Mouse (Mus musculus) liver, embryonic 12.5 days (tissue): ENCODE measurements around the gene Tle2. TPM values are rescaled to one million over a fixed set of nuclear protein-coding genes. Genes with fewer than 3 reads are reported as not detected.

Experiments
- ATAC-seq: fragments of 200-750 bp; cut with Nextera tagmentation; 2 replicates; pipeline ENCODE4 v1.8.0; 2017; ENCODE audit warnings: moderate number of reproducible peaks, mild to moderate bottlenecking, moderate library complexity
- H3K27ac ChIP-seq: fragments of 300-500 bp; sonication (generic); 2 replicates; pipeline ENCODE4 v1.5.1; 2016; ENCODE audit warnings: mild to moderate bottlenecking
- H3K27me3 ChIP-seq: fragments of 300-500 bp; sonication (generic); replicated peaks from 2 replicates; pipeline ENCODE4 v1.6.1; 2016; ENCODE audit warnings: mild to moderate bottlenecking, moderate library complexity
- H3K36me3 ChIP-seq: fragments of 300-500 bp; sonication (generic); 2 replicates; pipeline ENCODE4 v1.6.1; 2016; ENCODE audit warnings: mild to moderate bottlenecking, moderate library complexity
- H3K4me1 ChIP-seq: fragments of 300-500 bp; sonication (generic); 2 replicates; pipeline ENCODE4 v1.6.1; 2016
- H3K4me2 ChIP-seq: fragments of 300-500 bp; sonication (generic); 2 replicates; pipeline ENCODE4 v1.6.1; 2016; ENCODE audit warnings: mild to moderate bottlenecking, moderate library complexity
- H3K4me3 ChIP-seq: fragments of 300-500 bp; sonication (generic); 2 replicates; pipeline ENCODE4 v1.5.1; 2016; ENCODE audit warnings: mild to moderate bottlenecking, moderate library complexity
- H3K9ac ChIP-seq: fragments of 300-500 bp; sonication (generic); 2 replicates; pipeline ENCODE4 v1.6.1; 2016; ENCODE audit warnings: mild to moderate bottlenecking, moderate library complexity
- H3K9me3 ChIP-seq: fragments of 300-500 bp; sonication (generic); replicated peaks from 2 replicates; pipeline ENCODE4 v1.6.1; 2016; ENCODE audit warnings: mild to moderate bottlenecking, moderate library complexity
- WGBS: fragments of 180-500 bp; shearing (Covaris S2); methylation state at CpG from one replicate; pipeline ENCODE4 v1.1.7; 2016; ENCODE audit not compliant: insufficient replicate concordance; 5-methylcytosine and 5-hydroxymethylcytosine counted together
- polyA plus RNA-seq: library from polyadenylated mRNA; unstranded; fragments of >200 nt; fragmentation: Nextera tagmentation; extraction: Ambion mirVana; gene quantifications from 2 replicates; pipeline ENCODE4 v1.2.1, GENCODE M21; 2016

Gene Tle2
- polyA plus RNA-seq, 1 experiment from 2014 or later, result 4.8 TPM

- H3K27me3 ChIP-seq, result peaks cover 39% of the 10 kb centered on the region
- H3K4me3 ChIP-seq, result peak within 1 kb of the TSS; percentile 39
- no peaks in the 10 kb centered on the region for H3K9me3 ChIP-seq
- H3K9ac ChIP-seq, result peak within 1 kb of the TSS; percentile 44
- peak within 1 kb of the TSS; percentile 28 for H3K27ac ChIP-seq
- H3K4me1 ChIP-seq, result peaks cover 85% of the 10 kb centered on the region
- peak within 1 kb of the TSS; percentile 69 for H3K4me2 ChIP-seq
- no peaks in the 10 kb centered on the region for H3K36me3 ChIP-seq
- WGBS, result under 1% methylated on average over 28 of the region's 28 CpGs
- peak; percentile 83 for ATAC-seq
These were observed 26.4 kb downstream of the Tle2 start, which contains the start of gene Tle6 for GRCm38 (mm10) chr10:81600738-81601203. Gene Tle6 (minus strand): TSS chr10:81601073.

GRCm38 (mm10) chr10:81601396-81601905 is 27.1 kb downstream of the Tle2 start:
- H3K4me1 ChIP-seq, result peaks cover 81% of the 10 kb centered on the region
- WGBS, result 28% methylated on average over 7 of the region's 7 CpGs

GRCm38 (mm10) chr10:81602741-81603151 is 28.4 kb downstream of the Tle2 start:
- H3K4me1 ChIP-seq, result peaks cover 75% of the 10 kb centered on the region
- H3K27ac ChIP-seq, result peak overlapping the region; percentile 22; the same call in 1 of the 2 replicates
- no peak overlapping the region for H3K4me3 ChIP-seq
- H3K4me2 ChIP-seq, result no peak overlapping the region
- 17% methylated on average over 4 of the region's 4 CpGs for WGBS
- H3K9ac ChIP-seq, result no peak overlapping the region
- no peak for ATAC-seq
- H3K27me3 ChIP-seq, result peaks cover 20% of the 10 kb centered on the region
- no peaks in the 10 kb centered on the region for H3K9me3 ChIP-seq
- H3K36me3 ChIP-seq, result no peaks in the 10 kb centered on the region

More at GRCm38 (mm10) chr10:81601396-81601905, 27.1 kb downstream of the Tle2 start:
- H3K36me3 ChIP-seq, result no peaks in the 10 kb centered on the region
- H3K4me3 ChIP-seq, result peak overlapping the region; percentile 39
- peak overlapping the region; percentile 28; the same call in 1 of the 2 replicates for H3K27ac ChIP-seq
- no peaks in the 10 kb centered on the region for H3K9me3 ChIP-seq
- peak overlapping the region; percentile 23 for H3K9ac ChIP-seq
- ATAC-seq, result no peak
- H3K4me2 ChIP-seq, result peak overlapping the region; percentile 69
- H3K27me3 ChIP-seq, result peaks cover 33% of the 10 kb centered on the region

GRCm38 (mm10) chr10:81604019-81604967 is 29.9 kb downstream of the Tle2 start:
- Histone ChIP-seq H3K27me3 (peaks cover 8% of the 10 kb centered on the region; the same call in 1 of the 2 replicates), H3K9me3 (no peaks in the 10 kb centered on the region), H3K4me3 (peak overlapping the region; percentile 70; the same call in 1 of the 2 replicates), H3K4me2 (peak overlapping the region; percentile 77), H3K4me1 (peaks cover 65% of the 10 kb centered on the region), H3K9ac (peak overlapping the region; percentile 70), H3K27ac (peak overlapping the region; percentile 95), H3K36me3 (peaks cover 13% of the 10 kb centered on the region; the same call in 1 of the 2 replicates)
- 56% methylated on average over 12 of the region's 12 CpGs for WGBS
- no peak for ATAC-seq

- peaks cover 13% of the 10 kb centered on the region; the same call in 1 of the 2 replicates for H3K36me3 ChIP-seq
- H3K4me1 ChIP-seq, result peaks cover 57% of the 10 kb centered on the region
- H3K27ac ChIP-seq, result peak overlapping the region; percentile 95
- H3K9ac ChIP-seq, result peak overlapping the region; percentile 70
- peak overlapping the region; percentile 70 for H3K4me3 ChIP-seq
- WGBS, result 12% methylated on average over 29 of the region's 29 CpGs
- H3K4me2 ChIP-seq, result peak overlapping the region; percentile 77
- H3K27me3 ChIP-seq, result 0 out of 2 replicates have a peak, but pooled peaks cover under 1% of the 10 kb centered on the region
- ATAC-seq, result peak; percentile 32
- no peaks in the 10 kb centered on the region for H3K9me3 ChIP-seq
These were observed 30.8 kb downstream of the Tle2 start for GRCm38 (mm10) chr10:81604968-81605665.

GRCm38 (mm10) chr10:81605666-81605973 is 31.3 kb downstream of the Tle2 start:
- peak overlapping the region; percentile 70 for H3K4me3 ChIP-seq
- H3K36me3 ChIP-seq, result peaks cover 13% of the 10 kb centered on the region; the same call in 1 of the 2 replicates
- peak overlapping the region; percentile 77 for H3K4me2 ChIP-seq
- peak overlapping the region; percentile 70 for H3K9ac ChIP-seq
- 3% methylated on average over 14 of the region's 14 CpGs for WGBS
- peak; percentile 6 for ATAC-seq
- H3K9me3 ChIP-seq, result no peaks in the 10 kb centered on the region
- H3K27me3 ChIP-seq, result no peaks in the 10 kb centered on the region
- H3K27ac ChIP-seq, result peak overlapping the region; percentile 95
- peaks cover 52% of the 10 kb centered on the region for H3K4me1 ChIP-seq

- Histone ChIP-seq H3K4me3 (peak within 1 kb of the TSS; percentile 70), H3K27ac (peak within 1 kb of the TSS; percentile 95), H3K36me3 (peaks cover 13% of the 10 kb centered on the region; the same call in 1 of the 2 replicates), H3K9ac (peak within 1 kb of the TSS; percentile 70), H3K4me1 (peaks cover 46% of the 10 kb centered on the region), H3K9me3 (no peaks in the 10 kb centered on the region), H3K4me2 (peak within 1 kb of the TSS; percentile 77), H3K27me3 (no peaks in the 10 kb centered on the region)
- 1% methylated on average over 39 of the region's 39 CpGs for WGBS
- peak; percentile 88 for ATAC-seq
These were observed 31.8 kb downstream of the Tle2 start, which contains the start of gene BC025920 for GRCm38 (mm10) chr10:81605974-81606751. Gene BC025920 (plus strand): TSS chr10:81606270.

GRCm38 (mm10) chr10:81608308-81608707 is 33.9 kb downstream of the Tle2 start:
- no peak overlapping the region for H3K27ac ChIP-seq
- WGBS, result 86% methylated on average over 1 of the region's 1 CpGs
- no peak overlapping the region for H3K4me3 ChIP-seq
- no peak overlapping the region for H3K9ac ChIP-seq
- no peak overlapping the region for H3K4me2 ChIP-seq
- ATAC-seq, result no peak
- no peaks in the 10 kb centered on the region for H3K27me3 ChIP-seq
- no peaks in the 10 kb centered on the region for H3K9me3 ChIP-seq
- H3K4me1 ChIP-seq, result peaks cover 28% of the 10 kb centered on the region
- peaks cover 13% of the 10 kb centered on the region; the same call in 1 of the 2 replicates for H3K36me3 ChIP-seq

GRCm38 (mm10) chr10:81612779-81613178 is 38.4 kb downstream of the Tle2 start:
- no peak overlapping the region for H3K4me2 ChIP-seq
- no peak overlapping the region for H3K9ac ChIP-seq
- H3K4me1 ChIP-seq, result no peaks in the 10 kb centered on the region
- no peak overlapping the region for H3K4me3 ChIP-seq
- no peaks in the 10 kb centered on the region for H3K9me3 ChIP-seq
- WGBS, result 54% methylated on average over 3 of the region's 3 CpGs
- no peak overlapping the region for H3K27ac ChIP-seq
- peaks cover 13% of the 10 kb centered on the region; the same call in 1 of the 2 replicates for H3K36me3 ChIP-seq
- ATAC-seq, result no peak
- no peaks in the 10 kb centered on the region for H3K27me3 ChIP-seq

GRCm38 (mm10) chr10:81615486-81615885 is 41.1 kb downstream of the Tle2 start:
- Histone ChIP-seq H3K27me3 (no peaks in the 10 kb centered on the region), H3K27ac (no peak overlapping the region), H3K4me1 (no peaks in the 10 kb centered on the region), H3K9me3 (no peaks in the 10 kb centered on the region), H3K9ac (no peak overlapping the region), H3K36me3 (no peaks in the 10 kb centered on the region), H3K4me2 (no peak overlapping the region), H3K4me3 (no peak overlapping the region)
- no peak for ATAC-seq
- WGBS, result 70% methylated on average over 6 of the region's 6 CpGs

GRCm38 (mm10) chr10:81619976-81620375 is 45.6 kb downstream of the Tle2 start:
- Histone ChIP-seq H3K36me3 (peaks cover 35% of the 10 kb centered on the region), H3K27me3 (no peaks in the 10 kb centered on the region), H3K4me2 (no peak overlapping the region), H3K9me3 (no peaks in the 10 kb centered on the region), H3K4me1 (peaks cover 12% of the 10 kb centered on the region), H3K27ac (no peak overlapping the region), H3K4me3 (no peak overlapping the region), H3K9ac (no peak overlapping the region)
- 66% methylated on average over 5 of the region's 5 CpGs for WGBS
- ATAC-seq, result no peak
